Mouse (Mus musculus) sigmoid colon, adult 10 weeks (tissue): ENCODE data around the gene Syde2. TPM values are rescaled to one million over a fixed set of nuclear protein-coding genes. Genes with fewer than 3 reads are reported as not detected.

Experiments
- polyA plus RNA-seq: library from polyadenylated mRNA; stranded (reverse); fragments of 350-450 nt; fragmentation: Illumina TruSeq; extraction: RNeasy Lipid Tissue Mini Kit (QIAGEN cat#74804); gene quantifications from one replicate; pipeline ENCODE4 v1.2.3, GENCODE M21; 2014; ENCODE audit warnings: low read depth, low replicate concordance

The Syde2 gene
- polyA plus RNA-seq, result 11.6 TPM

GRCm38 (mm10) chr3:145987268-145987969 lies at the start of gene Syde2:
Syde2 (plus strand) TSS chr3:145987870.

Other genes with a start within 250 kb of the Syde2 start
- 28.0 TPM for gene Ddah1, start 229.2 kb upstream of the Syde2 start, polyA plus RNA-seq
- 54.5 TPM for gene Bcl10, start 65.1 kb upstream of the Syde2 start, polyA plus RNA-seq
- gene 2410004B18Rik, start 49.9 kb upstream of the Syde2 start, polyA plus RNA-seq, result 58.5 TPM
- gene Wdr63, start 120.3 kb downstream of the Syde2 start, polyA plus RNA-seq, result 0.88 TPM
- 0.50 TPM for gene Mcoln3, start 129.6 kb downstream of the Syde2 start, polyA plus RNA-seq
- 37.2 TPM for gene Mcoln2, start 162.0 kb downstream of the Syde2 start, polyA plus RNA-seq
- gene Lpar3, start 233.1 kb downstream of the Syde2 start, polyA plus RNA-seq, result 1.6 TPM